Mouse (Mus musculus): ENCODE data around the gene Katnbl1. TPM values are rescaled to one million over a fixed set of nuclear protein-coding genes. Genes with fewer than 3 reads are reported as not detected.

The Katnbl1 gene
- total RNA-seq, 2 experiments from 2014 or later, result 21.0 to 22.4 TPM

DNA sequence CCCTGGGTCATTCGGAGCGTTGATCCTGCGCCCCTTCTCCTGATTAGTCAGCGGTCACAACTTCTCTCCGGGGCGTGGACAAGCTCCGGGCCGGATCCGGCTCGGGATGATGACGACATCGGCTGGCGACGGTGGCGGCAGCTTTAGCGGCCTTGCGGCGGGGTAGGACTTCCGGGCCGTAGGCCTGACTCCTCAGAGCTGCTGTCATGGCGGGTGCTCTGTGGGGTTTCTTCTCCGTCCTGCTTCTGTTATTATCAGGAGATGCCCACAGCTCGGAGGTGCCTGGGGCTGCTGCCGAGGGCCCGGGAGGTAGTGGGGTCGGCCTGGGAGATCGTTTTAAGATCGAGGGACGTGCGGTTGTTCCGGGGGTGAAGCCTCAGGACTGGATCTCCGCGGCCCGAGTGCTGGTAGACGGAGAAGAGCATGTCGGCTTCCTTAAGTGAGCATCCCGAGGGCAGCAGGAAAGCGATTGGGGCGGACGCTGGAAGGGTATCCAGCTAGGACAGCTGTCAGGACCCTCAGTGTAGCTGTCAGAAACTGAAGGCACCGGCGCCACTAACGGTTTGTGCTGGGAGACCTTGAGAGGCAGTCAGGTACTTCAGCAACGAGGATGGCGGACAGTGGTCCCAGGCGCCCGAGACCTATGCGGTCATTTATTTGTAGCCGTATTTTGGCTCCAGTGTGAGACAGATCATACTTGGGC lies 76.0 kb downstream of the Katnbl1 start, which contains the start of gene Emc7:
Emc7 (plus strand) TSS at position 136 of the 703 bp plus-strand sequence.
- peak; percentile 98 for DNase-seq
- intact Hi-C loops (cut with DNase I), result loop anchor here (5.0 kb wide), 1 partner anchor 78 kb away; the partner anchor contains the start of gene Katnbl1

DNA sequence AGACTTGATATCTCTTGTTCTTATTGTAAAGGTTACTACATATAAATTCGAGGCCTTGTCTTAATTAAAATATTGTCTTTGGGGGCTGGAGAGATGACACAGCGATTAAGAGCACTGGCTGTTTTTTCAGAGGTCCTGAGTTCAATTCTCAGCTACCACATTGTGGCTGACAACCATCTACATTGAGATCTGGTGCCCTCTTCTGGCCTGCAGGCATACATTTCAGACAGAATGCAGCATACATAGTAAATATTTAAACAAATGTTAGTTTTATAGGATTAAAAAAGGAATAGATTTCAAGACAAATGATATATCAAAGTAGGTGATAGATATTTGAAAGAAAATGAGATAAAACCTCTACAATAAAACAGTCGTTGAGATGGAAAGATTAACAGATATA lies 81.5 kb downstream of the Katnbl1 start:
- DNase-seq, result no peak
- intact Hi-C loops (cut with DNase I), result no loop called here

Other genes with a start within 250 kb of the Katnbl1 start
- gene Olfr1316, start 244.2 kb upstream of the Katnbl1 start, total RNA-seq (2021), result not detected
- not detected for gene Olfr1317, start 238.9 kb upstream of the Katnbl1 start, total RNA-seq (2021)
- not detected for gene Olfr1318, start 225.0 kb upstream of the Katnbl1 start, total RNA-seq (2021)
- gene Lpcat4, start 139.7 kb upstream of the Katnbl1 start, total RNA-seq (2021), result 10 to 100 TPM; 47.7 to 50.4 TPM
- gene Nutm1, start 119.9 kb upstream of the Katnbl1 start, total RNA-seq (2021), result not detected
- gene Nop10, start 117.3 kb upstream of the Katnbl1 start, total RNA-seq (2021), result 10 to 100 TPM; 72.4 to 79.6 TPM
- gene Slc12a6, start 113.4 kb upstream of the Katnbl1 start, total RNA-seq (2021), result 10 to 100 TPM; 84.1 to 87.2 TPM
- gene Gm21985, start 112.9 kb upstream of the Katnbl1 start, total RNA-seq (2021), result under 1 TPM in 1 of 2 experiments, not detected in 1; 0.64 TPM
- 100 to 1,000 TPM; 113 to 121 TPM for gene Emc4, start 11.2 kb upstream of the Katnbl1 start, total RNA-seq (2021)
- 10 to 100 TPM; 20.7 to 23.3 TPM for gene Emc7, start 75.8 kb downstream of the Katnbl1 start, total RNA-seq (2021)
- 1 to 10 TPM; 3.4 to 4.2 TPM for gene Chrm5, start 101.6 kb downstream of the Katnbl1 start, total RNA-seq (2021)
- 10 to 100 TPM in 1 of 2 experiments, 1 to 10 TPM in 1; 7.3 to 10.8 TPM for gene Aven, start 113.8 kb downstream of the Katnbl1 start, total RNA-seq (2021)

Data from left cerebral cortex, postnatal 4 days (tissue).